Mouse (Mus musculus): Measurements from ENCODE around the gene Kif1b. TPM values are rescaled to one million over a fixed set of nuclear protein-coding genes. Genes with fewer than 3 reads are reported as not detected.

Kif1b gene
- total and polyA plus RNA-seq, 3 experiments: 41.6 to 186 (median 154) TPM

GRCm38 (mm10) chr4:149226311-149226710 is 81.2 kb downstream of the Kif1b start:
- Histone ChIP-seq H3K9ac (ENCODE audit: low read depth, low read length) (no peak overlapping the region), H3K79me2 (replicated peaks; ENCODE audit: control insufficient read depth, insufficient read depth, low read length) (no peaks in the 10 kb centered on the region), H3K36me3 (ENCODE audit: control insufficient read depth, insufficient read depth, low read length) (no peaks in the 10 kb centered on the region), H3K27ac (no peak overlapping the region), H3K4me3 (no peak overlapping the region), H3K4me1 (ENCODE audit: control insufficient read depth, insufficient read depth, low read length) (no peaks in the 10 kb centered on the region), H3K27me3 (ENCODE audit: control insufficient read depth, insufficient read depth, low read length) (no peaks in the 10 kb centered on the region)
- WGBS: 50% methylated on average over 3 of the region's 3 CpGs
- intact Hi-C loops (cut with DNase I): no loop called here
- no peak for DNase-seq
- TF ChIP-seq EP300 (IDR thresholded peaks at IDR 0.05; ENCODE audit: insufficient read depth, low read depth, low read length) (no peak), POLR2A (IDR thresholded peaks at IDR 0.05; ENCODE audit: insufficient read depth, low read depth, low read length) (no peak), CTCF (IDR thresholded peaks at IDR 0.05) (no peak)

GRCm38 (mm10) chr4:149223453-149223852 is 84.0 kb downstream of the Kif1b start:
- TF ChIP-seq EP300 (IDR thresholded peaks at IDR 0.05; ENCODE audit: insufficient read depth, low read depth, low read length) (no peak), POLR2A (IDR thresholded peaks at IDR 0.05; ENCODE audit: insufficient read depth, low read depth, low read length) (no peak), CTCF (IDR thresholded peaks at IDR 0.05) (peak; percentile 40)
- no peaks in the 10 kb centered on the region for H3K36me3 ChIP-seq (ENCODE audit: control insufficient read depth, insufficient read depth, low read length)
- H3K27me3 ChIP-seq (ENCODE audit: control insufficient read depth, insufficient read depth, low read length): no peaks in the 10 kb centered on the region
- H3K27ac ChIP-seq: no peak overlapping the region
- WGBS: 98% methylated on average over 3 of the region's 3 CpGs
- H3K4me1 ChIP-seq (ENCODE audit: control insufficient read depth, insufficient read depth, low read length): no peaks in the 10 kb centered on the region
- no peak for DNase-seq
- H3K4me3 ChIP-seq: no peak overlapping the region
- intact Hi-C loops (cut with DNase I): no loop called here
- no peak overlapping the region for H3K9ac ChIP-seq (ENCODE audit: low read depth, low read length)
- H3K79me2 ChIP-seq (replicated peaks; ENCODE audit: control insufficient read depth, insufficient read depth, low read length): no peaks in the 10 kb centered on the region

GRCm38 (mm10) chr4:149220481-149220880 is 87.0 kb downstream of the Kif1b start:
- TF ChIP-seq CTCF (IDR thresholded peaks at IDR 0.05): no peak
- no peak for TF ChIP-seq POLR2A (IDR thresholded peaks at IDR 0.05; ENCODE audit: insufficient read depth, low read depth, low read length)
- no peak for TF ChIP-seq EP300 (IDR thresholded peaks at IDR 0.05; ENCODE audit: insufficient read depth, low read depth, low read length)
- Histone ChIP-seq H3K79me2 (replicated peaks; ENCODE audit: control insufficient read depth, insufficient read depth, low read length) (no peaks in the 10 kb centered on the region), H3K27ac (no peak overlapping the region), H3K4me1 (ENCODE audit: control insufficient read depth, insufficient read depth, low read length) (no peaks in the 10 kb centered on the region), H3K36me3 (ENCODE audit: control insufficient read depth, insufficient read depth, low read length) (no peaks in the 10 kb centered on the region), H3K4me3 (no peak overlapping the region), H3K9ac (ENCODE audit: low read depth, low read length) (no peak overlapping the region), H3K27me3 (ENCODE audit: control insufficient read depth, insufficient read depth, low read length) (no peaks in the 10 kb centered on the region)
- intact Hi-C loops (cut with DNase I): no loop called here
- DNase-seq: no peak
- 92% methylated on average over 17 of the region's 17 CpGs for WGBS

GRCm38 (mm10) chr4:149220042-149220473 is 87.4 kb downstream of the Kif1b start:
- H3K27me3 ChIP-seq (ENCODE audit: control insufficient read depth, insufficient read depth, low read length): no peaks in the 10 kb centered on the region
- no peaks in the 10 kb centered on the region for H3K79me2 ChIP-seq (replicated peaks; ENCODE audit: control insufficient read depth, insufficient read depth, low read length)
- no peaks in the 10 kb centered on the region for H3K36me3 ChIP-seq (ENCODE audit: control insufficient read depth, insufficient read depth, low read length)
- 54% methylated on average over 5 of the region's 5 CpGs for WGBS
- no peaks in the 10 kb centered on the region for H3K4me1 ChIP-seq (ENCODE audit: control insufficient read depth, insufficient read depth, low read length)
- intact Hi-C loops (cut with DNase I): no loop called here
- H3K27ac ChIP-seq: no peak overlapping the region
- no peak for DNase-seq
- TF ChIP-seq EP300 (IDR thresholded peaks at IDR 0.05; ENCODE audit: insufficient read depth, low read depth, low read length): no peak
- no peak overlapping the region for H3K9ac ChIP-seq (ENCODE audit: low read depth, low read length)
- no peak overlapping the region for H3K4me3 ChIP-seq

- Histone ChIP-seq H3K79me2 (replicated peaks; ENCODE audit: control insufficient read depth, insufficient read depth, low read length) (no peaks in the 10 kb centered on the region), H3K27me3 (ENCODE audit: control insufficient read depth, insufficient read depth, low read length) (no peaks in the 10 kb centered on the region), H3K27ac (no peak overlapping the region), H3K4me1 (ENCODE audit: control insufficient read depth, insufficient read depth, low read length) (no peaks in the 10 kb centered on the region), H3K36me3 (ENCODE audit: control insufficient read depth, insufficient read depth, low read length) (no peaks in the 10 kb centered on the region), H3K4me3 (no peak overlapping the region), H3K9ac (ENCODE audit: low read depth, low read length) (no peak overlapping the region)
- TF ChIP-seq CTCF (IDR thresholded peaks at IDR 0.05) (no peak), EP300 (IDR thresholded peaks at IDR 0.05; ENCODE audit: insufficient read depth, low read depth, low read length) (no peak), POLR2A (IDR thresholded peaks at IDR 0.05; ENCODE audit: insufficient read depth, low read depth, low read length) (no peak)
- intact Hi-C loops (cut with DNase I): no loop called here
- WGBS: 75% methylated on average over 12 of the region's 12 CpGs
- DNase-seq: no peak
Observed at GRCm38 (mm10) chr4:149219401-149220041, 88.0 kb downstream of the Kif1b start.

- no peak overlapping the region for H3K4me3 ChIP-seq
- H3K36me3 ChIP-seq (ENCODE audit: control insufficient read depth, insufficient read depth, low read length): no peaks in the 10 kb centered on the region
- WGBS: 98% methylated on average over 5 of the region's 5 CpGs
- no peaks in the 10 kb centered on the region for H3K79me2 ChIP-seq (replicated peaks; ENCODE audit: control insufficient read depth, insufficient read depth, low read length)
- intact Hi-C loops (cut with DNase I): no loop called here
- no peaks in the 10 kb centered on the region for H3K4me1 ChIP-seq (ENCODE audit: control insufficient read depth, insufficient read depth, low read length)
- DNase-seq: no peak
- no peak overlapping the region for H3K27ac ChIP-seq
- H3K27me3 ChIP-seq (ENCODE audit: control insufficient read depth, insufficient read depth, low read length): no peaks in the 10 kb centered on the region
- H3K9ac ChIP-seq (ENCODE audit: low read depth, low read length): no peak overlapping the region
- TF ChIP-seq CTCF (IDR thresholded peaks at IDR 0.05) (no peak), POLR2A (IDR thresholded peaks at IDR 0.05; ENCODE audit: insufficient read depth, low read depth, low read length) (no peak), EP300 (IDR thresholded peaks at IDR 0.05; ENCODE audit: insufficient read depth, low read depth, low read length) (no peak)
Observed at GRCm38 (mm10) chr4:149218476-149218875, 89.0 kb downstream of the Kif1b start.
